Mouse (Mus musculus): ENCODE results near the gene 5730522E02Rik.

GRCm38 (mm10) chr11:26170572-26170971, 40.0 kb downstream of the 5730522E02Rik start:
- no peak for TF ChIP-seq POLR2A (IDR thresholded peaks at IDR 0.05; ENCODE audit: extremely low read depth, insufficient read depth, low read length)
- no peak for TF ChIP-seq CTCF (IDR thresholded peaks at IDR 0.05; ENCODE audit: extremely low read depth, insufficient read depth, low read length)
